Comparison of ENCODE assay signal across 23 mouse cellular contexts in the genomic region with DNA sequence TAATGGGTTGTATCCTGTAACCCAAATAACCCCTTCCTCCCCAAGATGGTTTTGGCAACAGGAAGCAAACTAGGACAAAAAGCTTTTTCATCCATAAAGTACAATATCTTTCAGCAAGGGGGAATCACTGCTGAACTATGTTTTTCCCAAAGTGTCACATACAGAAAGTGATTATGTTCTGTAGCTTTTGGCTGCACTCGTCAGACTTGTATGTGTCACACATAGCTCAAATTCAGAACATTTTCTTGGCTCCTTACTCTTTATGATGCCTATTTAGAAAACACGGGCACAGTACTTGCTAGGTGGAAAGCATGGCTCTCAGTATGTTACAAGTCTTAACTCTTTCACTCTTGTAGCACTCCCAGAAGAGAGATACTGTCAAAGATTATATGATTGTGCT. TPM values are rescaled to one million over a fixed set of nuclear protein-coding genes. Genes with fewer than 3 reads are reported as not detected.
DNase-seq lines count a peak whose midpoint lies in the region; ATAC-seq and TF ChIP-seq lines count a peak whose summit lies in the region.
"Had no signal": no experiment of that assay in that cellular context is flagged by ENCODE, and none has a peak within 500 bp of the region (broad histone marks: within the 10 kb centered on the region; RNA-seq: fewer than 3 reads in every experiment).

No protein-coding gene starts in this region.

- H3K27me3 ChIP-seq in heart, postnatal 0 days (ENCODE audit: control insufficient read depth, insufficient read depth, low read length) = no peaks in the 10 kb centered on the region
- H3K27me3 ChIP-seq in lung, embryonic 14.5 days (ENCODE audit: insufficient read depth, low read length) = no peaks in the 10 kb centered on the region
- H3K27me3 ChIP-seq: embryonic facial prominence, embryonic 15.5 days; heart, embryonic 15.5 days; hindbrain, embryonic 12.5 days had no signal

- 30% methylated on average over 2 of the region's 2 CpGs for WGBS in heart, postnatal 0 days
- 31% methylated on average over 2 of the region's 2 CpGs for WGBS in lung, embryonic 14.5 days

- H3K9ac ChIP-seq in heart, postnatal 0 days (replicated peaks; ENCODE audit: low read depth, low read length) = no peak overlapping the region
- H3K9ac ChIP-seq in lung, embryonic 14.5 days = no peak overlapping the region
- H3K9ac ChIP-seq: embryonic facial prominence, embryonic 15.5 days; heart, embryonic 15.5 days; hindbrain, embryonic 12.5 days had no signal

- no peaks in the 10 kb centered on the region for H3K9me3 ChIP-seq in heart, postnatal 0 days (replicated peaks; ENCODE audit: control insufficient read depth, low read length)
- no peaks in the 10 kb centered on the region for H3K9me3 ChIP-seq in lung, embryonic 14.5 days (ENCODE audit: low read depth, low read length)
- H3K9me3 ChIP-seq: embryonic facial prominence, embryonic 15.5 days; G1E; heart, embryonic 15.5 days; hindbrain, embryonic 12.5 days had no signal

- H3K36me3 ChIP-seq in heart, postnatal 0 days (replicated peaks; ENCODE audit: control insufficient read depth, insufficient read depth, low read length) = no peaks in the 10 kb centered on the region
- no peaks in the 10 kb centered on the region for H3K36me3 ChIP-seq in lung, embryonic 14.5 days (ENCODE audit: insufficient read depth)
- H3K36me3 ChIP-seq: embryonic facial prominence, embryonic 15.5 days; G1E; heart, embryonic 15.5 days; hindbrain, embryonic 12.5 days had no signal

- no peak overlapping the region for H3K4me2 ChIP-seq in heart, postnatal 0 days (ENCODE audit: low read depth, low read length)
- no peak overlapping the region for H3K4me2 ChIP-seq in lung, embryonic 14.5 days
- H3K4me2 ChIP-seq: embryonic facial prominence, embryonic 15.5 days; heart, embryonic 11.5 days; heart, embryonic 15.5 days; hindbrain, embryonic 12.5 days had no signal

- TF ChIP-seq CTCF in heart, postnatal 0 days (IDR thresholded peaks at IDR 0.05; ENCODE audit: low read depth) = no peak
- TF ChIP-seq CTCF in lung, embryonic 14.5 days (IDR thresholded peaks at IDR 0.05; ENCODE audit: low read depth) = no peak

- intact Hi-C loops in heart, postnatal 10 days (cut with DNase I) = no loop called here
- intact Hi-C loops in left cerebral cortex, postnatal 4 days (cut with DNase I) = no loop called here

- TF ChIP-seq EP300 in heart, postnatal 0 days (IDR thresholded peaks at IDR 0.05; ENCODE audit: low read depth) = no peak

- ATAC-seq in heart, postnatal 0 days (ENCODE audit: insufficient read depth, low read depth) = peak; percentile 20; the same call in 1 of the 2 replicates
- no peak for ATAC-seq in lung, embryonic 14.5 days (ENCODE audit: insufficient read depth)
- ATAC-seq: CD4-positive, CD25-positive, alpha-beta regulatory T cell, adult 4 months; forebrain, embryonic 16.5 days; hindbrain, embryonic 16.5 days; inflammation-experienced regulatory T-cells, adult 6 months had no signal

- H3K4me1 ChIP-seq in heart, postnatal 0 days (ENCODE audit: control insufficient read depth, insufficient read depth) = no peaks in the 10 kb centered on the region
- 0 out of 2 replicates have a peak, but pooled peaks cover 4% of the 10 kb centered on the region for H3K4me1 ChIP-seq in lung, embryonic 14.5 days (ENCODE audit: insufficient read depth)
- peaks cover 26% of the 10 kb centered on the region for H3K4me1 ChIP-seq in brown adipose tissue, adult 24 weeks (ENCODE audit: control insufficient read depth, insufficient read depth, insufficient read length, low read length)
- H3K4me1 ChIP-seq: heart, embryonic 15.5 days; hindbrain, embryonic 12.5 days had no signal

- no peak overlapping the region for H3K4me3 ChIP-seq in heart, postnatal 0 days (ENCODE audit: low read depth, low read length)
- H3K4me3 ChIP-seq in lung, embryonic 14.5 days (ENCODE audit: low read depth, low read length) = no peak overlapping the region
- no peak overlapping the region for H3K4me3 ChIP-seq in brown adipose tissue, adult 24 weeks (ENCODE audit: insufficient read depth, low read depth, low read length)
- H3K4me3 ChIP-seq: embryonic facial prominence, embryonic 15.5 days; heart, embryonic 15.5 days; hindbrain, embryonic 12.5 days had no signal

- 0 out of 2 replicates have a peak overlapping the region, but pooled peaks have one; percentile 15 for H3K27ac ChIP-seq in heart, postnatal 0 days (ENCODE audit: low read depth)
- H3K27ac ChIP-seq in lung, embryonic 14.5 days (ENCODE audit: low read depth) = no peak overlapping the region
- H3K27ac ChIP-seq in brown adipose tissue, adult 24 weeks (replicated peaks; ENCODE audit: low read depth, low read length) = peak overlapping the region; percentile 42
- H3K27ac ChIP-seq: embryonic facial prominence, embryonic 15.5 days; heart, embryonic 15.5 days; hindbrain, embryonic 12.5 days had no signal

- DNase-seq in heart, postnatal 0 days (ENCODE audit: low spot score) = no peak
- DNase-seq in heart, postnatal 10 days = no peak
- DNase-seq in lung, embryonic 14.5 days = peak; percentile 45
- DNase-seq in lung, postnatal 4 days = no peak
- peak; percentile 53 for DNase-seq in NIH3T3 (ENCODE audit: low read depth)
- DNase-seq in left cerebral cortex, postnatal 4 days = no peak
- DNase-seq in layer of hippocampus, postnatal 14 days (ENCODE audit: low spot score in 2 of 2) = no peak
- DNase-seq: B cell, adult 2 months; cerebellum, adult 18-20 months; cerebellum, adult 9-11 months; cerebellum, postnatal 36 days; gastrocnemius, postnatal 10 days; heart, postnatal 4 days had no signal

RNA-seq across cellular contexts. Expression of a gene that starts 25.8 kb away (rescaled TPM):
- 6.1 and 13.2 TPM in 2 replicates for total RNA-seq in heart, postnatal 0 days (2014; rRNA removed; ENCODE audit: low replicate concordance)
- 3.6 and 3.9 TPM in 2 replicates for polyA plus RNA-seq in heart, postnatal 0 days (2015; fragmentation: Nextera tagmentation; extraction: Ambion mirVana)
- total RNA-seq in heart, postnatal 10 days (2021) = 10 to 100 TPM; 13.5 to 15.0 TPM
- 36.9 and 42.0 TPM in 2 replicates for polyA plus RNA-seq in lung, embryonic 14.5 days (2014; fragmentation: Nextera tagmentation; extraction: Ambion mirVana)
- 37.5 and 39.6 TPM in 2 replicates for polyA plus RNA-seq in brown adipose tissue, adult 24 weeks (2012; ENCODE audit: insufficient read depth, insufficient read length, missing spikeins)
- total RNA-seq in left cerebral cortex, postnatal 4 days (2021) = 1 to 10 TPM; 2.8 to 5.9 TPM
- 1 to 10 TPM; 1.4 to 2.7 TPM for total RNA-seq in layer of hippocampus, postnatal 14 days (2021)
- polyA plus RNA-seq: G1E had no signal

Comparison
In these comparisons a context has a peak if more than half of its experiments do, and no peak if none do; other contexts are left out.
1. DNase-seq: peak in lung, embryonic 14.5 days (single experiment) and NIH3T3 (single experiment); none in heart, postnatal 0 days (single experiment), heart, postnatal 10 days (0 of 2), lung, postnatal 4 days (0 of 2), left cerebral cortex, postnatal 4 days (single experiment) and layer of hippocampus, postnatal 14 days (0 of 2).